Mouse (Mus musculus) MEL (cell line): ENCODE results near the gene Clec12a. TPM values are rescaled to one million over a fixed set of nuclear protein-coding genes. Genes with fewer than 3 reads are reported as not detected.

Source experiments
- DNase-seq: peaks from one replicate; pipeline ENCODE4 v3.0.0; 2011; ENCODE audit warnings: low read depth, low spot score
- H3K27ac ChIP-seq: 2 replicates; pipeline ENCODE4 v1.5.1; 2012; ENCODE audit warnings: low read depth, mild to moderate bottlenecking, control low read depth, low read length, moderate library complexity; ENCODE audit not compliant: control insufficient read depth
- H3K27me3 ChIP-seq, 2 experiments: fragments of 150-350 bp in 1 of 2; sonication (generic) in 1 of 2; 2 replicates each; pipeline ENCODE4 v1.6.1; 2012; ENCODE audit warnings: low read length in 2 of 2, mild to moderate bottlenecking in 2 of 2, improper control_type of control experiment in 1 of 2, moderate library complexity in 1 of 2; ENCODE audit not compliant: insufficient read depth in 2 of 2, control insufficient read depth in 1 of 2
- H3K36me3 ChIP-seq, 2 experiments: 2 replicates each; pipeline ENCODE4 v1.6.1; 2012 to 2014; ENCODE audit warnings: low read length in 2 of 2, improper control_type of control experiment in 1 of 2, inconsistent platforms in 1 of 2, mild to moderate bottlenecking in 1 of 2; ENCODE audit not compliant: insufficient read depth in 2 of 2, control insufficient read depth in 1 of 2
- H3K4me1 ChIP-seq, 2 experiments: fragments of 150-350 bp in 1 of 2; sonication (generic) in 1 of 2; 2 replicates each; pipeline ENCODE4 v1.6.1; 2012; ENCODE audit warnings: low read length in 2 of 2, improper control_type of control experiment in 1 of 2, mild to moderate bottlenecking in 1 of 2; ENCODE audit not compliant: insufficient read depth in 2 of 2, control insufficient read depth in 1 of 2
- H3K4me3 ChIP-seq, 2 experiments: fragments of 150-350 bp in 1 of 2; sonication (generic) in 1 of 2; 2 replicates each; pipeline ENCODE4 v1.5.1; 2012; ENCODE audit warnings: low read depth in 2 of 2, low read length in 2 of 2, mild to moderate bottlenecking in 2 of 2, moderate library complexity in 2 of 2, control low read depth in 1 of 2, improper control_type of control experiment in 1 of 2; ENCODE audit not compliant: control insufficient read depth in 1 of 2, insufficient read depth in 1 of 2
- H3K79me2 ChIP-seq: 2 replicates; pipeline ENCODE4 v1.6.1; 2012; ENCODE audit warnings: mild to moderate bottlenecking, low read length, moderate library complexity; ENCODE audit not compliant: control insufficient read depth, poor library complexity, insufficient read depth
- H3K9ac ChIP-seq: 2 replicates; pipeline ENCODE4 v1.6.1; 2012; ENCODE audit warnings: low read depth, mild to moderate bottlenecking, control low read depth, low read length, moderate library complexity; ENCODE audit not compliant: control insufficient read depth, poor library complexity, severe bottlenecking
- H3K9me3 ChIP-seq: fragments of 150-350 bp; sonication (generic); replicated peaks from 2 replicates; pipeline ENCODE4 v1.6.1; 2012; ENCODE audit warnings: mild to moderate bottlenecking, low read length, improper control_type of control experiment, moderate library complexity; ENCODE audit not compliant: insufficient read depth
- CHD2 ChIP-seq: IDR thresholded peaks from 2 replicates; pipeline ENCODE4 v1.6.1; 2011; ENCODE audit warnings: low read length, improper control_type of control experiment
- CTCF ChIP-seq, 3 experiments: IDR thresholded peaks in 2 of 3; conservative IDR thresholded peaks in 1 of 3; 2 replicates each; pipeline ENCODE4 v1.5.1; 2011 to 2012; ENCODE audit warnings: low read length in 3 of 3, low read depth in 2 of 3, mild to moderate bottlenecking in 2 of 3, improper control_type of control experiment in 1 of 3, inconsistent platforms in 1 of 3, mixed read lengths in 1 of 3, moderate library complexity in 1 of 3; ENCODE audit not compliant: control insufficient read depth in 1 of 3, insufficient read depth in 1 of 3, poor library complexity in 1 of 3, severe bottlenecking in 1 of 3
- ETS1 ChIP-seq: IDR thresholded peaks from 2 replicates; pipeline ENCODE4 v1.6.1; 2012; ENCODE audit warnings: low read depth, mild to moderate bottlenecking, inconsistent platforms, low read length, improper control_type of control experiment, moderate library complexity
- HCFC1 ChIP-seq: IDR thresholded peaks from 2 replicates; pipeline ENCODE4 v1.6.1; 2012; ENCODE audit warnings: low read depth, mild to moderate bottlenecking, inconsistent platforms, low read length, improper control_type of control experiment, moderate library complexity
- KAT2A ChIP-seq: conservative IDR thresholded peaks from 2 replicates; pipeline ENCODE4 v1.6.1; 2012; ENCODE audit warnings: low read depth, low read length, improper control_type of control experiment, inconsistent platforms
- MAFK ChIP-seq: IDR thresholded peaks from 2 replicates; pipeline ENCODE4 v1.6.1; 2011; ENCODE audit warnings: low read depth, mild to moderate bottlenecking, low read length, improper control_type of control experiment, borderline replicate concordance
- NELFE ChIP-seq: IDR thresholded peaks from 2 replicates; pipeline ENCODE4 v1.6.1; 2011; ENCODE audit warnings: low read depth, low read length, improper control_type of control experiment
- POLR2AphosphoS5 ChIP-seq: IDR thresholded peaks from 2 replicates; pipeline ENCODE4 v1.6.1; 2012; ENCODE audit warnings: low read depth, borderline replicate concordance, mild to moderate bottlenecking, inconsistent platforms, low read length, moderate library complexity, mixed read lengths
- RAD21 ChIP-seq: IDR thresholded peaks from 2 replicates; pipeline ENCODE4 v1.6.1; 2011; ENCODE audit warnings: mild to moderate bottlenecking, low read depth, low read length, improper control_type of control experiment
- SIN3A ChIP-seq: IDR thresholded peaks from 2 replicates; pipeline ENCODE4 v1.6.1; 2012; ENCODE audit warnings: low read length, improper control_type of control experiment, inconsistent platforms
- SMC3 ChIP-seq: IDR thresholded peaks from 2 replicates; pipeline ENCODE4 v1.6.1; 2011; ENCODE audit warnings: low read depth, low read length, improper control_type of control experiment
- USF2 ChIP-seq, 2 experiments: IDR thresholded peaks; 2 replicates each; pipeline ENCODE4 v1.6.1; 2011 to 2012; ENCODE audit warnings: improper control_type of control experiment in 2 of 2, low read length in 2 of 2, borderline replicate concordance in 1 of 2, inconsistent platforms in 1 of 2, low read depth in 1 of 2, mild to moderate bottlenecking in 1 of 2; ENCODE audit not compliant: insufficient read depth in 1 of 2
- ZC3H11A ChIP-seq: IDR thresholded peaks from 2 replicates; pipeline ENCODE4 v1.6.1; 2012; ENCODE audit warnings: low read depth, mild to moderate bottlenecking, inconsistent platforms, low read length, improper control_type of control experiment
- ZKSCAN1 ChIP-seq: IDR thresholded peaks from 2 replicates; pipeline ENCODE4 v1.6.1; 2012; ENCODE audit warnings: low read depth, mild to moderate bottlenecking, inconsistent platforms, low read length, improper control_type of control experiment, moderate library complexity
- polyA plus RNA-seq, 2 experiments: library from polyadenylated mRNA; stranded (reverse) in 1 of 2; unstranded in 1 of 2; fragments of >175 nt in 1 of 2; fragments of >200 nt in 1 of 2; gene quantifications; 2 replicates each; pipeline versions ENCODE4 v1.2.1 to v1.2.4; 2012; ENCODE audit warnings: low replicate concordance in 2 of 2, low read depth in 1 of 2; ENCODE audit not compliant: insufficient read length in 2 of 2, insufficient read depth in 1 of 2, missing spikeins in 1 of 2
- total RNA-seq: library from RNA; depleted of rRNA; stranded (reverse); fragments of 300-350 nt; gene quantifications from 2 replicates; pipeline ENCODE4 v1.2.3, GENCODE M21; 2012

The Clec12a gene
- total and polyA plus RNA-seq, 3 experiments: not detected

DNA sequence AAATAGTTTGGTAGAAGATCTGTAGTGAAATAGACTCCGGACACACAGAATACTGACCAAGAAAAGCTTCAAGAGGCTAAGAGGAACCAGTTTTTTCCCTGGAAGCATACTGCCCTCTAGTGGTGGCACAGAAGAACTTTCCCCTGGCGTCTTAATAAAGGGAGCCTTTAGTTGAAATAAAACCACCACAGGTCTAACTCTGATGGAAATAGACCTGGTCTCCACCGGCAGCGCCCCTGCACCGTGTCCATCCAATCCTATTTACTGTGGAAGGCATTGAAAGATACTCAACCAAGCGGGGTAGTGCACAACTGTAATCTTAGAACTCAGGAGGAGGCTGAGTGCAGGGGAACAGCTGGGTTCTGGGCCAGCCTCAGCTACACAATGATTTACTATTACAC is 23.5 kb downstream of the Clec12a start:
- peak; percentile 74 for DNase-seq
- no peak overlapping the region for H3K27ac ChIP-seq
- TF ChIP-seq ZKSCAN1 (no peak), CTCF (IDR thresholded peaks at IDR 0.05 in 2 of 3, conservative IDR thresholded peaks at IDR 0.05 in 1 of 3; ENCODE audit: control insufficient read depth in 1 of 3, insufficient read depth in 1 of 3, low read depth in 2 of 3, low read length in 3 of 3, poor library complexity in 1 of 3, severe bottlenecking in 1 of 3) (peak; percentile 64 to 95 (median 84)), RAD21 (peak; percentile 94), USF2 (IDR thresholded peaks at IDR 0.05; ENCODE audit: borderline replicate concordance in 1 of 2, insufficient read depth in 1 of 2, low read depth in 1 of 2, low read length in 2 of 2) (no peak), ZC3H11A (peak; percentile 86), HCFC1 (no peak), SMC3 (peak; percentile 87), SIN3A (no peak)

DNA sequence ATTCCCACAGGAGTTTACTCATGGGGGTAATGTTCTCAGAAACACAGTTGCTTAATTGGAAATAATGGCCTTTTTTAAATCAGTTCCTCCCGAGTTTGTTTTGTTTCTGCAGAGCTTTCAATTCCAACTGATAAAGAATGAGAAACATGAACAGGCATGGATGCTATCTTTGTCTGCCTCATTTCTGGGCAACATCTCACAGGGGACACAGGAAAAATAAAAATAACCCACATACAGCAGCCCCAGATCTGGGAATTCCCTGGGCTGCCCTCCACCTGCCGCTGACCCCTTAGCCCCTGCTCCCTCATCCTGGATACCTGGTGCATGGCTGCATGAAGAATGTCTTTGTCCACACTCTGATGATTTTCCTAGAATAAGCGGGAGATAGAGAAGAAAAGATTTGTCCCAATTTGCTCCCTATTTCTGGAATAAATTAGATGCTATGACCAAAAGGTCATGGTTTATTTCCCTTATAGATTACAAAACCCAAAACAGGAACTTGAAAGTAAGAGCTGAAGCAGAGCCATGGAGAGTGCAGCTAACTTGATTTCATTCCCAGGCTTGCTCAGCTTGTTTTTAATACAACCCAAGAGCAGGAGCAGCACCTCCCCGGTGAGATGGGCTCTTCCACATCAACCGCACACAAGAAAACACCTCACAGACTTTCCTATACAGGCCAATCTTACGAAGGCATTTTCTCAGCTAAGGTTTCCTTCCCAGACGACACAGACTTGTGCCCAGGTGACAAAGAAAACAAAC is 27.1 kb downstream of the Clec12a start:
- Histone ChIP-seq H3K9me3 (no peaks in the 10 kb centered on the region), H3K36me3 (no peaks in the 10 kb centered on the region), H3K4me3 (no peak overlapping the region), H3K27me3 (peaks cover 0 to 5% of the 10 kb centered on the region in 2 experiments; a peak in 3 of 4 replicates), H3K79me2 (no peaks in the 10 kb centered on the region), H3K4me1 (no peaks in the 10 kb centered on the region), H3K9ac (no peak overlapping the region), H3K27ac (no peak overlapping the region)
- TF ChIP-seq ETS1 (no peak), NELFE (no peak), POLR2AphosphoS5 (no peak)
- no peak for DNase-seq

More for the DNA sequence above, 23.5 kb downstream of the Clec12a start:
- peaks cover 0 to 3% of the 10 kb centered on the region in 2 experiments; a peak in 3 of 4 replicates for H3K27me3 ChIP-seq
- no peaks in the 10 kb centered on the region for H3K9me3 ChIP-seq
- H3K36me3 ChIP-seq: no peaks in the 10 kb centered on the region
- no peaks in the 10 kb centered on the region for H3K4me1 ChIP-seq
- no peak overlapping the region for H3K9ac ChIP-seq
- no peaks in the 10 kb centered on the region for H3K79me2 ChIP-seq
- H3K4me3 ChIP-seq: no peak overlapping the region

DNA sequence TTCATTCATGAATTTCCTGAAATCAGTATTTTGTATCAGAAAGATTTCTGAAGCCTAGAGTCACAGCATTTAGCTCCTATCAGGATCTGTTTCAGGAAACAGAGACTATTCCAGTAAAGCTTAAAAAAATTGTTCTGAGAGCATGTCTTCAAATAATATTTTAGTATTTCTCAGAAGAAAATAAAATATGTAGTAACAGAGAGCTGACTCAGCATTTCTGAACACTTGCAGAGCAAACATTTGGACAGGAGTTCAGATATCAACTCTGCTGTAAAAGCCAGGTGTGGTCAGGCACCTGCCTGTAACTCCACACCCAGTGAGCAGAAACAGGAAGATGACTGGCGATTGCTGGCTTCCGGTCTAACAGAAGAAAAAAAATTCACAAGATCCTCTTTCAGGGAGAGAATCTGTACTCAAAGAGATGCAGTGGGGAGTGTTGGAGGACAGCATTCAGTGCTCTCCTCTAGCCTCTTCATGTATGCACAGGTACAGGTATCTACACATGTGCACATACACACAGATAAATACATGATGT is 32.5 kb downstream of the Clec12a start:
- Histone ChIP-seq H3K27me3 (peaks cover 0 to 3% of the 10 kb centered on the region in 2 experiments; a peak in 3 of 4 replicates), H3K4me1 (no peaks in the 10 kb centered on the region), H3K79me2 (no peaks in the 10 kb centered on the region), H3K9me3 (no peaks in the 10 kb centered on the region), H3K4me3 (no peak overlapping the region), H3K36me3 (no peaks in the 10 kb centered on the region), H3K9ac (no peak overlapping the region), H3K27ac (no peak overlapping the region)
- no peak for DNase-seq
- no peak for TF ChIP-seq KAT2A
- peak; percentile 89 for TF ChIP-seq MAFK
- TF ChIP-seq CHD2: no peak
